Mouse (Mus musculus): ENCODE data around the gene Syn3. TPM values are rescaled to one million over a fixed set of nuclear protein-coding genes. Genes with fewer than 3 reads are reported as not detected.

Gene Syn3
- total RNA-seq, 2 experiments from 2014 or later: 0.33 to 0.43 TPM

DNA sequence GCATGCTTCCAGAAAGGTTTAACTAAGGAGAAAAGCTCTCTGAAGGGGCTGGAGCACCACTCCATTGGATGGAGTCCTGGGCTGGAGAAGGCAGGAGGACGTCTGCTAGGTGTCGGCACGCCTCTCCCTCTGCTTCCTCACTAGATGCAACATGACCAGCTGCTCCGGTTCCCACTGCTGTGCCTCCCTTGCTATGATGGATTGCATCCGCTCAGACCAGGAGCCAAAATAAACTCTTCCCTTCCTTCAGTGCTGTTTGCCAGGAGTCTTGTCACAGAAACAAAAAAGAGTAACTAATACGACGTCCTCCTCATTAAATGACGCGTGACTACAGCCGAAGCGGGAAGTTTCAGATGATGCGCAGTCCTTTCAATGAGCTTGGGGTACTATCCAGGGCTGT, 129.9 kb downstream of the Syn3 start:
- DNase-seq: no peak

DNA sequence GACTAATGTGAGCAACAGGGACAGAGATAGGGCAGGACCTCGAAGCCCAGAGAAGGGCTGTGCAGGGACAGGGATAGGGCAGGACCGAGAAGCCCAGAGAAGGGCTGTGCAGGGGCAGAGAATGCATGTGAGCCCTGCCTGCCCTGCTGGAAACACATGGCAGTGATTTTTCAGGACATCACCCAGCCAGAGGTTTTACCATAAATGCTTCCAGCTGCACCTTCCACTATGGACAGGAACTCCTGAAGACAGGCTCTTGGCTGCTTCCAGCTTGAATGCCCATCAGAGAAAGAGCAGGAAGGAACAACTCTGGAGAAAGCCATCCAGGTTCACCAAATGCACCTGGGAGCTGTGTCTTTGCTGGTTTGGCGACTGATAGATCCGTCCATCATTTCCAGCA, 131.3 kb downstream of the Syn3 start:
- DNase-seq: no peak

DNA sequence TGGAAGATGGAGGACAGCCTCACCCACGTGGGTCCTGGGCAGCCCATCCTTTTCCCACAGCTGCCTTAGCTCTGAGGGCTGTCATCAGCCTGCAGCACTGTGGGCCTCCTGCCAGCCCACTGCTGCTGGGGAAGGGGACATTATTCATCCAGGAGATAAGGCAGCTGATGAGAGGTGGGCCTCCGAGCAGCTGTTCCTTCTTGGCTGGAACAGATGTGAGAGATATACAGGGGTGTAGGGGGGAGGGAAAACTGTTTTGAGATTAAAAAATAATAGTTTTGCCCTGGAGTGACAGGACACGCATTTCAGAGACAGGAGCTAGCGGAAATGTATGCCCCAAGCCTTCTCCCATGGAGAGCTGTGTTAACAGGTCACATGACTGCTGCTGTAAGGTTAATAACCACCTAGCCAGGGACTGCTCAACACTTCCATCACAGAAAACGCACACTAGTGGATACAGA, 133.0 kb downstream of the Syn3 start:
- no peak for DNase-seq

DNA sequence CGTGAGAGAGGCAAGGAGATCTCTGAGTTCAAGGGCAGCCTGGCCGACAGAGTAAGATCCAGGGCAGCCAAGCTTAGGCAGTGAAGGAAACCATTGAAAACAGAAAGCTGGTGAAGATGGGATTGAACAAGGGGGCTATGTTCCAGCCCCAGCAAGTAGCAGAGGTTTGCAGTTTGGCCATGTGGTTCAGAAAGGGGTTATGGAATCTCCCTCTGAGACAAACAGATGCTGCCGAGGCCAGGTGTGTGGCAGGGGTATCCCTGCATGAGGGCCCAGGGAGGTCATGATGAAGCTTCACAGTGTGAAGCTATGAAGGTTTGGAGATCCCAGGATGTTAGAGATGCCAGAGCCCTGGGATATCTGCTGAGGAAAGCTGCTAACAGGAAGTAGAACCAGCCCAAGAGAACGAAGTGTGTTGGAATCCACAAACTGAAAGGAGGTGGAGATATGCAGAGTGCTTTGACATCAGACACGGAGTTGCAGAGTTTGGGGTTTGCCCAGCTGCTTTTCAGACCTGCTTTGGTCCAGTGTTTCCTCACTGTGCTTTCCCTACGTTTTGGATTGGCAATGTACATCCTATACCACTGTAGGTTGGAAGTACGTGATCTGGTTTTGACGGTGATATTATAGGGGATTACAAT, 134.9 kb downstream of the Syn3 start:
- no peak for DNase-seq

DNA sequence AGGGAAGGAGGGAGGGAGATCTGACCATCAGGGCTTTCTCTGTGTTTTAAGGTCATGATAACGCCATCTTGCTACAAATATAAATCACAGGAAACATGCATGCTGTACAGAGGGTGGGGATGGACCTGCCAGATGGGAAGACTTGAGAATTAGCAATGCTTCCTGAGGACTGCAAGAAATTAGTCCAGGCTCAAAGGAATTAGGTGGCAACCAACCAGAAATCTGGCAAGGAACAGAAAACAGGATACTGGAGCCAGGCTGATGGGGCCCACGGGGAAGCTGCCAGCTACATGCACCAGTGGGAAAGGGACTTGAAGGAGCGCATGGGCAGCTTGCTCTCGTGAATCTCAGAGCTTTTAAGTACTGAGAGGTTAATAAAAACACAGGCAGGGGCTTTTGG, 139.0 kb downstream of the Syn3 start:
- no peak for DNase-seq

DNA sequence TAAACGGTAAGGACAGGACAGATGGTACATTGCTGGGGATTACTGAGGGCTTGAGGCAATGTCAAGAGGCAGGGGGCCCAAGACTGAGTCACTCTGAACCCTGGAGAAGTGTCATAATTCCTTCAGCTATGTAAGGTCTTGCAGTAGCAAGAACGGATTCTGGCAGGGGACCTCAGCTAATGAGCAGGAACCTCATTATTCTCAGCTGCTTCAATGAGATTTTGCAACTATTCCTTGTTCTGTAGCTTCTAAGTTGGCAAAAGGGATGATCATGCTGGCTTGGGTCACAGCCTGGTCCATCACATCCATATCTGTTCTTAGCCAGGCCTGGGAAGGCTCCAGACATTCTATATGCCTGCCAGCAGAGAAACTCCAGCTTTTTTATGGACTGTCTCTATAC, 139.5 kb downstream of the Syn3 start:
- no peak for DNase-seq

DNA sequence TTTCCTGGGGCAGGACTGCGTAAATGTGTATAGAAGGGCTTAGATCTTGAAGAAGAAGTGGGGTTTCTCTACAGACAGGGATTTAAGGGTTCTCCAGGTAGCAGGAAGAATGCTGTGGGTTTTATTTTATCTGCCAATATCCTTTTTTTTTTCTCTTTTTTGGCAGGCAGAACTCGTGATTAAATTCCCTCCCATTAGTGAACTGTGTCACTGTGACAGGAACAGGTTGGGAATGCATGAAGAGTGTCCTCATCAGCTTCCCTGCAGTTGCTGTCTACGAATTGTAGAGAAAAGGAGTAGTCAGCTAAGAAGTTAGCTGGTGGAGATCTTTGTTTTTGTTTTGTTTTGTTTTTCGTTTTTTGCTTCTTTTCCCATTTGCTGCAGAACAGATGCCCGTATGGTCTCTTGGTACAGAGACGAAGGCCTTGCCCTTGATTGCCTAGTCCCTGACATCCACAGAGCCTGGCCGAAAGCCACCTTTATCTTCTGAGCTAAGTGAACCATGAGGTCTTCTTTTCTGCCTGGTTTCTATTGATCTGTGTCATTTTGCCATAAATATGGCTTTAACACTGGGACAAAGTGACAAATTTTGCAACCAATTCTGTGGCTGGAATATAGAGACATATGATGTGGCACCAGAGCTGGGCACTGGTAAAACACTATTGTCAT, 140.3 kb downstream of the Syn3 start:
- DNase-seq: no peak

DNA sequence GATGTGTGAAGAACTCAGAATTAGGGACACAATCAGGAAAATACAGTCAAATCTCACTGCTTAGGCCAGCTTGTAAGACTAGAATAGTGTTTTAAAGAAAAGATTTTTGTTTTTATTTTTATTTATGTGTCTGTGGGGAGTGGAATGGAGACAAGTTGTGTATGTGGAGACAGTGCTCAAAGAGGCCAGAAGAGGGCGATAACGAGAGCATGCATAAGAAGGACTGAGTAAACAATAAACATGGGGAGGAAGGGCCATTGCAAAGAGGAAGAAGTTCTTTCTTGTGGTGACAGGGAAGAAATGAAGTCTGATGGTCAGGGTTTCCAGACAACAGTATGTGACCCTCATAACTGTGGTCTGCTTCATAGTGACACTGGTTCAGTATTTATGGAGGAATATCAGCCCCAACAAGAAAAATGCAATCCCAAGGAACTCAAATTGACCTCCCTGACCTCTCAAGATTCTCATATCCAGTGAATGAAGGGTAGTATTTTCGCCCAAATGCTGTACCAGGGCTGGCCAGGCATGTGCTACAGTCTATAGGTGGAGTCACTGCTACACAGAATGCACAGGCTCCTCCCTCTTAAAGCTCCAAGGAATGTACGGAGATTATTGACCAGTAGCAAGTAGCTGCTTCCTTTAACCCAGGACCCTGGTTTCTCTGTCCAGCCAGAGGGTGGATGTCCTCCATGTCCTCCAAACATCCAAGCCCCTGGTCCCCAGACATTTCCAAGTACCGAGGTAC, 141.7 kb downstream of the Syn3 start:
- DNase-seq: no peak

DNA sequence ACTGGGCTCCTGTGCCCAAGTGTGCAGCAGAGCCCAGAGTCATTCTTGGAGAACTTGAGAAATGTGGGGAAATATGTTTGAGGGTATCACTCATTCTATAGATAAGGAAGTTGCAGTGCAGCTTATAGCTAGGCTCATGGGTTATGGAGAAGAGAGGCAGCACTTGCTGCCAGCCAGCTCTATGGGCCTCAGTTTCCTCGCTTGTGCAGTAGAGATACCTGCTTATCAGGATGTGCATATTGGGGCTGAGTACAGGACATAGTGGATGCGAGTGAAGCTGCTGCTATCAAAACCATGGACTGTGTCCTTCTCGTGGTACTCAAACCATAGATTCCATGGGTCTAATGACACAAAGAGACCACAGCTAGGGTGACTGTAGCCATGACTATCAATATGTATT, 146.2 kb downstream of the Syn3 start:
- no peak for DNase-seq

DNA sequence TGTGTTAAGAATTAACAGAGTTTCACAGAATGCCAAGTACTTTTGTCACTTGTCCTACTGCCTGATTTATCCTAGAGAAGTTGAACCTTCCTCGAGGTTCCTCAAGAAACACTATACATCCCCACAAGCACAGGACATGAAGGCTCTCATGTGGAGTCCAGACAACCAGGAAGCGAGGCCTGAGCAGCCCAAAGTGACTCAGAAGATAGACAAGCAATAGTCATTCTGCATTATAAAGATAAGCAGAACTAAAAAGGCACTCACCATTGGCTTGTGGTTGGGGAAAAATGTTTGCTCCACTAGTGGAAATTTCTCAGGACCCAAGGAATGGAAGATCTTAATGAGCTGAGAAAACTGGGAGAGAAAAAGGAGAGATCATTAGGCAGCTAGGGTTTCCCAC, 147.4 kb downstream of the Syn3 start:
- no peak for DNase-seq

DNA sequence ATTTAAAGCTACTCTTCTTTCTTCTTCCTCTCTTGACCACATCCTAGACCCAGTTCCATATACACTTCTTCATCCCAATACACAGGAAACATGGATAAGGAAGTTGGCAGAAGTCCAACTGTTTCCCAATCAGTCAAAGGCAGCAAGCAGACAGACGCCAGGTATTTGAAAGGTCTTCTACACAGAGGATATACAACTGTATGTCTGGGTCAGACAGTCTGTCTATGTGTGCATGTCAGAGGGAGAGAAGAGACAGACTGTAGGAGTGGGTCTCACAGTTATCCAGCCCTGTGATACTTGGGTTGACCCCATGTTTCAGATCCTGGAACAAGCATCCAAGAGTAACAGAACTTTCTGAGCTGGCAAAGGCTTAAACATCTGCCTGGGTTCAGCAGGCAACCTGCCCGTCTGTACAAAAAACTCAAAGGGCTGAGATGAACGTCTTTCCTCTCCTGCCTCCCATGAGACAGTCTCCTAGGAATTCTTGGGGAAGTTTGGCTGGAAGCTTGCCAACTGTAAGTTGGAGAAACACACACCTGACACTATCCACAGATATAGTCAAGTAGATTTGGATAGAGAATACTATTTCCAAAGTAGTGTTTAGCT, 152.4 kb downstream of the Syn3 start:
- DNase-seq: no peak

DNA sequence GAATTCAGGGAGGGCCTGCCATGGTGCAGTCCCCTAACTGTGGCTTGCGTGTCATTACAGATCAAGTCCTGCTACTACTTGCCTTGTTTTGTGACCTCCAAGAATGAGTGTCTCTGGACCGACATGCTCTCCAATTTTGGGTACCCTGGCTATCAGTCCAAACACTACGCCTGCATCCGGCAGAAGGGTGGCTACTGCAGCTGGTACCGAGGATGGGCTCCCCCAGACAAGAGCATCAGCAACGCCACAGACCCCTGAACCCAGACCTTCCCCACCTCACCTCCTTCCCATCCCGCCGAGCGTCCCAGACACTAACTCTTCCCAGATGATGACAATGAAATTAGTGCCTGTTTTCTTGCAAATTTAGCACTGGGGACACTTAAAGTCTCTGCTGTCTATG, 153.1 kb downstream of the Syn3 start:
- no peak for DNase-seq

DNA sequence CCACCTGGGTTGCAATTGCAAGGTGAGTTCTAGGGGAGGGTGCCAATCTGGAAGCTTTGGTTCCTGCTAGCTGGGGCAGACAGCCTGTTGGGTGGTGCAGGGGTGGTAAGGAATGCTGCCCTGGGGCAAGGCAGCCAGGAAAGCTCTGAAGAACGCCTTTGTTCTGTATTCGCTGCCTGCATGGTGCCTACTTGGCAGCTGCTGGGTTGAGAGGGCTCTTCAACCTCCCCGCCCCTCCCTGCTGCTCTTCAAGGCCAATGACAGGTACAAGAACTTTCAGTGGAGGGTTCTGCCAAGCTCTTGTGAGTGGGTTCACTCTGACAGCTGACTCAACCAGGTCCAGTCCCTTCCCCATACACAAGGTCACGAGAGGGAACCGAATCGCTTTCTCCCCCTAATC, 154.0 kb downstream of the Syn3 start:
- no peak for DNase-seq

DNA sequence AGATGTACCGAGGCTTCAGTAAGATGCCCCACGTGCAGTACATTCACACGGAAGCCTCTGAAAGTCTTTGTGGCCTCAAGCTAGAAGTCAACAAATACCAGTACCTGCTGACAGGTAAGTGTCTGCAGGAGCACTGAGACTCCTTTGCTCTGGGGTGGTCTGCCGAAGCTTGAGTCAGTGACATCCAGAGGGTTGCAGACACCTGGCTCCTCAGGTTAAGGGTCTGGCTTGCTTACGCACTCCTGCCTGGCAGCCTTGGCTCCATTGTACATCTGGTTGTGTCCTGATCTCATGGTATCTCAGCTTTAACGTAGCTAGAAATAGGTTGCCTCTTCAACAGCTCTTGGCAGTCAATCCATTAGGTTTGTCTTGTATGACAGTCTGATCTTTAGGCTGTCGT, 154.8 kb downstream of the Syn3 start:
- no peak for DNase-seq

DNA sequence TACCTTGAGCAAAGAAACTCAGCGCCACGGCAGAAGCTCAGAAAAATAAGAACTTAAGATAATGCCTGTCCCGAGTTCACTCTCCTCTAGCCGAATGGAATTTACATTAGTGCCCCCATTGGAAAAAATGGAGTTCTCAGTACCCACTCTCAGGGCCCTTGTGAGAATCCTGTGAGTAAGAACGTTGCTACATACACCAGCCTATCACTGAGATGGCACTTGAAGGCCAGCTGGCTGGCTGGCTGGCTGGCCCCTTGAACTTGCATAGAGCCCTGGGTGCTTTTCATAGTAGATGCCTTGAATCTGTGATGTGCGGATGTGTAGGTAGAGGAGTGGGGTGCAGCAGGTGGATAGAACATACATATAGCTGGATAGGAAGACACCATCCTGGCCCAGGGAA, 155.3 kb downstream of the Syn3 start:
- no peak for DNase-seq

DNA sequence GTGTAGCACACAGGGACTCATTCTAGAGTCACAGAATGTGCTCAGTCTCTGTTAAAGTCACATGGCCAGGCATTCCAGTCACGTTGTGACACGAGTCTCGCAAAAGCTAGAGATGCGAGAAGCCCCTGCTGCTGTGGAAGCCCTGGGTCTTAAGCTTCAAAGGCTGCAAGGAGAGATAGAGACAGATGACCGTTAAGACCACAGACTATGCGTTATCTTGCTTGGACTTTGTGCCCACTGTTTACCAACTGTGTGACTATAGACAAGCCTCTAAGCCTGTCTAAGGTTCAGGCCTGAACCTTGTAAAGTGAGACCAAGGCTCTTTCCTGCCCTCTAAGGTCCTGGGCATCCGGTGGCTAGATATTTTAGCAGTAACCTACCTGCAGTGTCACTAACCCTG, 156.0 kb downstream of the Syn3 start:
- DNase-seq: no peak

DNA sequence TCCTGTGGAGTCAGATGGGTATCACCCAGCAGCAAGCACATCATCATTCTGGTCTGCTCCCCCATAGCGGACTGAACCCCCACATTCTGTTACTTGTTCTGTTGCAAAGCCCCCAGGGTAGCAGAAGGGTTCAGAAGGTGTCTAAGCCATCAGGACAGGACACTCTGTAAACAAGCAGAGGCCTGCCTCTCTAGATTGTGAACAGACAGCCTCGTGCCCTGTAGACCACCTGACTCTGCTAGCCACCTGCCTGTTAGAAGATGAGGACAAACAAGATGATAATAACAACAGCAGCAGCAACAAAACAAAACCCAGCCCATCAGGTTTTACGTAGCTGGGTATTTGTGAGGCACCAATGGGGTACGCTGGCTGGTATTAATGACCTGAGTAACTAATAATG, 156.5 kb downstream of the Syn3 start:
- no peak for DNase-seq

DNA sequence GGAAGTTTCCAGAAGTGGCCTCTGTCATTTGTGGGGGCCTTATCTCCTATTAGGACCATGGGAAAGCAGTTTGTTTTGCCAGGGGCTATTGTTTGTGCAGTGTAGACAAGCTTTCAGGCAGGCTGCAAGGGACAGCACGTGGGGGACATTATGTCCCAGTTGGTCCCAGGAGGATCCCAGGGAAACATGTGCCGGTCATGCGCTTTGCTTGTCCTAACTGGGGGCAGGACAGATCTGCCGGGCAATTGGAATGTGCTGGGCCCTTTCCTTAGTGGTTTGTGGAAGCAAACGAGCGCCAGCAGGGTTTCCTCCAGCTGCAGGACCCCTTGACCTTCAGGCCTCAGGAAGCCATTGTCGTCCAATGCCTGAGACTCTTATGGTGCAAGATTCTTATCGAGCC, 157.1 kb downstream of the Syn3 start:
- peak; percentile 25 for DNase-seq

DNA sequence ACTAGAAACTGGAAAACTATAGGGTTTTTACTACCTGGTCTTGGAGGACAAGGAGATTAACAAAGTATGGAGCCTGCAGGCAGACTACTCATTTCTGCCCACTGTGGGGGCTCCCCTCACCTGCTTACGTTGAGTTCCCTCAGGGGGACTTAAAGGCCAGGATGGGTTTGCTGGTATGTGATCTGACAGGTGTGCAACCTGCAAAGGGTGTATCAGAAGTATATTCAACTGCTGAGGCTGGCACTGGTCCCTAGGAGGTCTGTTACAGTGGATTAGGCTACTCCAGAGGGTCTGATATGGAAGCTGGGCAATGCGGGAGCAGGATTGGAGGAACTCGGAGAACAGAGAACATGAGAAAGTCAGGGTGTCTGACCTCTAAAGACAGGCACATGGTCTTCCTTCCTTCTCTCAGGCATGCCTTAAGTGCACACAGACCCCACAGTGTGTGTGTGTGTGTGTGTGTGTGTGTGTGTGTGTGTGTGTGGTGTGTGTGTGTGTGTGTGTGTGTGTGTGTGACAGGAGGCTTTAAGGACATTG, 157.6 kb downstream of the Syn3 start:
- DNase-seq: no peak

DNA sequence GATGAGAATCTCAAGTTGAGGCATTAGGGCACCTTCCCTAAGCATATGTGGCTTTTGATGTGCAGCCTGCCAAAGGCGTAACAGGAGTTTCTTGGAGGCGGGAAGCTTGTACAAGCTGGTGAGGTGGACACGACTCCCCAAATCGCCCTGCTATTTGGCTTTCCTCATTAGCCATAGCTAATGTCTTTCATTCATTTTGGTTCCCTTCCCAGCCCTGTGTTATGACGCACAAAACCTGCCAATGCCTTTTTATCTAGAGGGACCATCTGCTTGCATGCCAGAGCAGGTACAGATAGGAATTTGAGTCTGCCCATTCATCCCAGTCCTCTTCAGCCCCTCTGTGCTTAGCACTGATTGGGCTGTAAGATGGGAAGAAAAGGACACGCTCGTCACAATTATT, 158.3 kb downstream of the Syn3 start:
- no peak for DNase-seq

DNA sequence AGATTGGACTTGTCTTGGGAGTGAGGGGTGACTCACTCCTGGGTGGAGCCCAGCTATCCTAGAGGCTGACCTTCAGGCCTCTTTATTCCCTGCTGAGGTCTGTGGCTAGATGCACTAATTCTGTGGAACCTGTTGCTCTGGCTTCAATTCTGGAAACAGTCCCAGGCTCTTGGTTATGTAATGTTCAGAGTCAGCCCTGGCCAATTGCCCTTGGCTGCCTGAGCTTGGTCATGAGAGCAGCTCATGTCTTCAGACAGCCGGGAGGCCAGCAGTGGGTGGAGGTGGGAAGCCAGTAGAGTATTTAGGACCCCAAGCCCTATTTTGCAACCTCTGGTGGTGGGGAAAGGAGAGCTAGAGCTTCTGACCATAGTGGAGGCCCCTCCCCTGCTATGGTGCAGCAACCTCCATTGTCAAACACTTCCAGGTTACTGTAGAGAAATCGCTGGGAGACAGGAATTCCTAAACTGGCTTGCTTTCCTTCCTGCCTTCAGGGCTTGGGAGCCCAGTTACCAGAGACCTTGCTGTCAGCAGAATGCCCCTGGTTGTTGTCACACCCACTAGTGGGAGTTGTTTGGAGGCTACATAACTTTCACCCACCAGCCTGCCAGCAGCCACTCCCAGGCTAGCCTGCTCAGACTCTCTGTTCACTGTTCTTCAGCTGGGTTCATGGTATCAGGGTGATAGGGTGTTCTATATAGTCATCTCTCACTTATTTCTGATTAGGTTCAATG, 158.9 kb downstream of the Syn3 start:
- DNase-seq: peak; percentile 88

DNA sequence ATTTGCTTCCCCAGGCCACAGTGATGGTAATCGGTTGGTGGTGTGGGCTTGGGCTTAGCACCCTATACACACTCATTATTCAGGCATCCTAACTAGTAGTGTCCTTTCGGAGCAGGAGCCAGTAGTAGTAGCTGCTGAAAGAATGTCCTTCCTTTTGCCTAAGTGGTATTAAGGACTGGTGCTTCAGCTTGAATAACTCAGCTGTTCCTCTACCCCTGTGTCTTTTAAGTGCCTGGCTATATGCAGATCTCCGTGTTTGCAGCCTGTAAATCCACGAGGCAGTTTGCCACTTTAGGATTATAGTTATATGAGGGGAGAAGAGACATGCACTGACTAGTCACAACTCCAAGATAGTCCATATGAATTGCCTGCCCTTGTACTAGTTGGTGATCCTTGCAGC, 159.6 kb downstream of the Syn3 start:
- DNase-seq: no peak

Data from gastrocnemius, postnatal 10 days (tissue).